Mouse (Mus musculus) lung, postnatal 0 days (tissue): Measurements from ENCODE around the gene Gm10024.
A peak's percentile ranks its signal among the peaks of the same experiment; 100 is the strongest.

Experiments
- CTCF ChIP-seq: IDR thresholded peaks from 2 replicates; pipeline ENCODE4 v1.5.1; 2016; ENCODE audit warnings: antibody characterized with exemption, mild to moderate bottlenecking
- EP300 ChIP-seq: IDR thresholded peaks from 2 replicates; pipeline ENCODE4 v1.6.1; 2016; ENCODE audit warnings: antibody characterized with exemption, mild to moderate bottlenecking, control low read depth

DNA sequence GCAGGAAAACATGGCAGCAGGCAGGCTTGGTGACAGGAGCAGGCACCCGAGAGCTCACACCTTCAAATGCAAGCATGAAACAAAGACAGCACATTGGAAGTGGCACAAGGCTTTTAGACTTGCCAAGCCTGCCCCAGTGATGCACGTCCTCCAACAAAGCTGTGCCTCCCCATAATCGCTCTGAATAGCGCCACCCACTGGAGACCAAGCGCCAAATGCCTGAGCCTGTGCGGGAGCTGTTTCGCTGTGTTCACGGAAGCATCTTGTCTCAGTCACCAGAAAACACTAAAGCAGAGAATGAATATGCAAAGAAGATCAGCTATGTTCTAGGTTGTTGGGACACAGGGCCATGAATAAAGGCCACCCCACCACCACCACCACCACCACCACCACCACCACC lies 13.6 kb downstream of the Gm10024 start:
- TF ChIP-seq CTCF (peak; percentile 7; the same call in 1 of the 2 replicates), EP300 (no peak)
